Mouse (Mus musculus): ENCODE data around the gene Txnrd1.

The Txnrd1 gene

GRCm38 (mm10) chr10:82851751-82852150, 18.0 kb downstream of the Txnrd1 start:
- in situ Hi-C loops (cut with MboI; ENCODE audit: low pct_unique_long_range_greater_than_20kb in 1 of 2, low sequenced_read_pairs in 2 of 2, unreplicated experiment in 1 of 2), result no loop called here

DNA sequence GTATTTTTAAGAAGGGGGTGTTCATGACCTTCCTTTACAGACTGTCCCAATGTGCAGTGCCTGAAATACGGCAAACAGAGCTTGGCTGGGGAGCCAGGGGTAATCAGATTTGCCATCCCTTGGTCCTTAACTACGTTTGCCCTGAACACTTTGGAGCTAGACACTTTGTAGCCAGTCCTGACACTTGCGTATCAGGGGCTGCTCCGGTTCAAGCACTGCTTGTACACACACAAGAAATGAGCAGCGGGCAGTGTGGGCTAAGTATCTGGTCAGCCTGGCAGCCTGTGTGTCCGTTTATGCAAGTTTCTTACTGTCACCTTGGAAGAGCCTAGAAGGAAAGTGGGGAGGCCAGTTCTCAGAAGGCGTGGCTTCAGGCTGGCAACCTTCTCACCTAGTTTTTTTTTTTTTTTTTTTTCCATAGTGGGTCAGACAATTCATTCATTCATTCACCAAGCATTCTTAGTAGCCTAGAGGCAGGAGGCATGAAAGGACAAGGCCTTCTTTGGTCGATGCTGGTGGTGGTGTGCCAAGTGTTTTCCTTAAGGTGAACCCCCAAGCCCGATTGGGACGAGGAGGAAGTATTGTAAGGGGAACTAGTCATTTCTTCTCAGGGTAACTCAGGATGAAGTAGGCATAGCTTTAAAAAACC, 24.4 kb downstream of the Txnrd1 start:
- in situ Hi-C loops (cut with MboI; ENCODE audit: low pct_unique_long_range_greater_than_20kb in 1 of 2, low sequenced_read_pairs in 2 of 2, unreplicated experiment in 1 of 2), result loop anchor here in 1 of 2 experiments (5.0 kb wide), 1 partner anchor 46 kb away; no protein-coding TSS in a partner anchor

GRCm38 (mm10) chr10:82858691-82859532, 25.2 kb downstream of the Txnrd1 start:
- in situ Hi-C loops (cut with MboI; ENCODE audit: low pct_unique_long_range_greater_than_20kb in 1 of 2, low sequenced_read_pairs in 2 of 2, unreplicated experiment in 1 of 2), result loop anchor here in 1 of 2 experiments (5.0 kb wide), 1 partner anchor 47 kb away; no protein-coding TSS in a partner anchor

DNA sequence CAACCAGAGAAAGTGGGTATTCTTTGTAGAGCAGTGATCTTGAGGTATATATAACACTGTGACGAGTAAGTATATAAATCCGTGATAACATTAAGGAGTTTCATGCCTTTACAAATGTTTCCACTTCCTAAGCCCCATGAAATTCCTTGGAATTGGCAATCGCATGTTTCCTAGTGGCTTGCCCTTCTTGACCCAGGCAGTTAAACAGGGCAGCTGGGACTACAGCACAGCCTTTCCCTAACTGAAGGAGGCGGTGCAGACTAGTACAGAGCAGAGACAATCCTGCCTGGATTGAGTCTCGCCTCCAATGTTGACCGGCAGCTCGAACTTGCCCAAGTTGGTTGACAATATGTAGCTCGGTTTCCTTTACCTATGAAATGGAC, 25.8 kb downstream of the Txnrd1 start:
- in situ Hi-C loops (cut with MboI; ENCODE audit: low pct_unique_long_range_greater_than_20kb in 1 of 2, low sequenced_read_pairs in 2 of 2, unreplicated experiment in 1 of 2), result loop anchor here in 1 of 2 experiments (5.0 kb wide), 1 partner anchor 47 kb away; no protein-coding TSS in a partner anchor

DNA sequence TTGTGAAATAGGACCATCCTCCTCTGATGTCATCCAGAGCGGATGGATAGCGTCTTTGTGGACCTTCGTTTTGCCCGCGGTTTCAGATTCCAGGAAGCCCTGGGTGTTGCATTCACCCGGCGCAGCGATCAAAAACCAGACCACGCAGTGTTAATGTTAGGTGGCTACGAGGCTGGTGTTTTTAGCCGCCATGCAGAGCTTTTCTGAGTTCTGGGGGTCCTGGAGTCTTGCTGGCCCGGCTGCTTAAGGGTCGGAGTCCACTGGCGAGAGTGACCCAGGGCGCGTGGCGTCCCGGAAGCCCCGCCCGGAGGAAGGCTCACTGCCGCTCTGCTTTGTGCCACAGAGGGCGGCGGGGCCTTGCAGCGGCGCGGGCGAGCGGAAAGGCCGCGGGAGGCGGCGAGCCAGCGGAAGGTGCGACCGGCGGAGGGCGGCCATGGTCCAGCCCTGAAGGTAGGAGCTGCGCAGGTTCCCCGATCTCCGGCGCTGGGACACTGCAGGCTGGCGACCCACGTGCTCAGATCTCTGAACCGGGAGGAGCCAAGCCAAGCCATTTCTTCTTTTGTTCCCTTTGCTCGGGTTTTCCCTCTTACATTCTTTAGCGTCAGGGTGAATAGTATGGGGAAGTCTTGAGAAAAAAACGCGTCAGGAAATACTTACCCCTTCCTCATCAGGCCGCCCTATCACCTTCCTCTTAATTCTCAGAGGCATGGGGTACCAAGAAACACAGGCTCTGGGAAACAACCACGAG, 26.6 kb downstream of the Txnrd1 start:
- in situ Hi-C loops (cut with MboI; ENCODE audit: low pct_unique_long_range_greater_than_20kb in 1 of 2, low sequenced_read_pairs in 2 of 2, unreplicated experiment in 1 of 2), result no loop called here

GRCm38 (mm10) chr10:82860929-82861315, 27.2 kb downstream of the Txnrd1 start:
- in situ Hi-C loops (cut with MboI; ENCODE audit: low pct_unique_long_range_greater_than_20kb in 1 of 2, low sequenced_read_pairs in 2 of 2, unreplicated experiment in 1 of 2), result no loop called here

- in situ Hi-C loops (cut with MboI; ENCODE audit: low pct_unique_long_range_greater_than_20kb in 1 of 2, low sequenced_read_pairs in 2 of 2, unreplicated experiment in 1 of 2), result no loop called here
Observed at GRCm38 (mm10) chr10:82863106-82863680, 29.4 kb downstream of the Txnrd1 start.

DNA sequence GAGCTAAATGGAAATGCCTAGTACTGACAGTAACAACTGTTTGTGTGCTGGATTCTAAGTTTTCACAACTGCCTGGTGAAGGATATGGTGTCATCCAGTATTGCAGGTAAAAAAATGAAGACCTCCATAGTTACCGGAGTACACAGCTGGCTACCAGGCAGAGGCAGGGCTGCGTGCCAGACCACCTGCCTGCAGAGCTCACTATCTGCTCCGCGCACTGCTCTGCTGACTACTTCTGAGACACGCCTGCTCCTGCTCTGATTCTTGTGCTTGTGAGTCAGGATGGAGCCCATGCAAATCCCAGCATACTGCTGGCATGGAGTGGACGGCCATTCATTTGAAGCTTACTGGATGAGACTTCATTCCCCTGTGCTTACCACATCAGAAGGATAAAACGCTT, 30.1 kb downstream of the Txnrd1 start:
- in situ Hi-C loops (cut with MboI; ENCODE audit: low pct_unique_long_range_greater_than_20kb in 1 of 2, low sequenced_read_pairs in 2 of 2, unreplicated experiment in 1 of 2), result no loop called here

DNA sequence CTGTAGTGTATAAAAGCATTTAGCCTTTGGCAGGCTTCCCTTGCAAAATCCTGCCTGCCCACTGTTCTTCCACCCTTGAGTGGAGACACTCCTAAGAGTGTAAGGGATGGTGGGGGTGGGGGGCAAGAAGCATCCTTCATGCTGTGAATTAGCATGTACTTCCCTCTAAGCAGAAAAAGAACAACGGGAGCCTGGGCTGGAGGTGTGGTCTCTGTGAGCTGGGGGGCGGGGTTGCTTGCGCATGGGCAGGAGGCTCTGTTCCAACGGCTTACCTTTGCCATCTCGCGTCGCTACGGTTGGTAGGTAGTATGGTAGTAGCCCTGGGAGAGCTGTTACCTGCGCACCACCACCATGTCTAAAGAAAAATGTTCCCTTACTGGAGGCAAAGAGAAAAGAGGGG, 32.6 kb downstream of the Txnrd1 start, which contains the start of gene Eid3:
TSS of gene Eid3 (plus strand) at position 271 of the 400 bp plus-strand sequence.
- in situ Hi-C loops (cut with MboI; ENCODE audit: low pct_unique_long_range_greater_than_20kb in 1 of 2, low sequenced_read_pairs in 2 of 2, unreplicated experiment in 1 of 2), result no loop called here

GRCm38 (mm10) chr10:82866832-82867231, 33.1 kb downstream of the Txnrd1 start:
- in situ Hi-C loops (cut with MboI; ENCODE audit: low pct_unique_long_range_greater_than_20kb in 1 of 2, low sequenced_read_pairs in 2 of 2, unreplicated experiment in 1 of 2), result no loop called here

DNA sequence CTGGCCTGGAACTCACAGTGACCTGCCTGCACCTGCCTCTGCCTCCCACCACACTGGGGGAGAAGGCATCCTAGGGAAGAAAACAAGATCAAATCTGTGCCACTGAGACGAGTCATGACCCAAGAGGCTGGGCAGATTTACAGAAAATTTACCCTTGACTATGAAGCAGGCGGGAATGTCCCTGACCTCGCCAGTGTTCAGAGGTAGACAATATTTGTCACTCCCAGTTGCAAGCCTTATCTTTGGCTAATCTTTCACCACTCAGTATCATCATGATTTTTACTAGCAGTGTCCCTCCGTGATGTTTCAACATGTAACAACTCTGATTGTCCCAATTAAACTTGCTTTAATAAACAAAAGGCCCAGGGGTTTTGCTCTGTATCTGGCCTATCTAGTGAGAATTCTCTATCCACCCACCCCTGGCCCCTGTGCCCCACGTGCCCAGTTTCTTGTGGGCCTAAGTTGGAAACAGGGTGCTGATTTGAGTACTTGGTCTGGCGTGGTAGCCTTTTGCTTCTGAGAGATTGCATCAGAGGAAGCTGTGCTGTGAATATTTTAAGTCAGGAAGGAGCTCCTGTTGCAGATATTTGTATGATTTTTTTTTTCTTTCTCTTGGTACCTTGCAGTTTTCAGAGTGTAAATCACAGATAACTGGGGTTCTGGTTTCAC, 34.8 kb downstream of the Txnrd1 start:
- in situ Hi-C loops (cut with MboI; ENCODE audit: low pct_unique_long_range_greater_than_20kb in 1 of 2, low sequenced_read_pairs in 2 of 2, unreplicated experiment in 1 of 2), result no loop called here

- in situ Hi-C loops (cut with MboI; ENCODE audit: low pct_unique_long_range_greater_than_20kb in 1 of 2, low sequenced_read_pairs in 2 of 2, unreplicated experiment in 1 of 2), result no loop called here
Observed at GRCm38 (mm10) chr10:82875446-82875845, 41.7 kb downstream of the Txnrd1 start.

DNA sequence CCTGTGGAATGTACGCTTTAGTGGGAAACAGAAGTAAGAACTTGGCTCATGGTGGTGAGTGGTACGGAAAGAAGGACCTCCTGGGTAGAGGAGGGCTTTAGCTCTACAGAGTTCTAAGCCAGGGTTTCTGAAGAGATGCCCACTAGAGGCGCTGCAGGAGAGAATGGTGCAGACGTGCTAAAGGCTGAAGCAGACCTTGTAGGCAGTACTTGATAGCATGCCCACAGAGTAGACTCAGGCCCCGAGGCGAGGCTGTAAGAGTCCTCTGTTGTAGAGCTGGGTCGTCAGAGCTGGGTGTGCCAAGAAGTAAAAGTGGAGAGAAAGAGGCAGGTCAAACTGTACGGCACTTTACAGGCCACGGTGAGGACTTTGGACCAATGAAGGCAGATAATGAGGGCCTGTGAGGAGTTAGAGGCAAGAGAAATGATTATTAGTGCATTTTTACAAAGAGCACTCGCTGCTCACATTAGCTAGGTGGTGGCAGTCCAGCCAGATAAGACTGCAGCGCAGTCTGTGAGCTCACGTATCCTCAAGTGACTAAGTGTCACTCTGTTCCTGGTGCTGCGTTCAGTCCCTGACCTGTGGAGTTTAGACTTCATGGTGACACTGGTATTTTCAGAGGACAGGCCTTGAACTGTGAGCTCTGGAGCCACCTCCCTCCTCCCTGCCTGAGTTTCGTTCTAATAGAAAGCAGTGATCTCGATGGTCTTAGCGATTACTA, 42.5 kb downstream of the Txnrd1 start:
- in situ Hi-C loops (cut with MboI; ENCODE audit: low pct_unique_long_range_greater_than_20kb in 1 of 2, low sequenced_read_pairs in 2 of 2, unreplicated experiment in 1 of 2), result no loop called here

- in situ Hi-C loops (cut with MboI; ENCODE audit: low pct_unique_long_range_greater_than_20kb in 1 of 2, low sequenced_read_pairs in 2 of 2, unreplicated experiment in 1 of 2), result no loop called here
Observed at GRCm38 (mm10) chr10:82887354-82887753, 53.6 kb downstream of the Txnrd1 start.

DNA sequence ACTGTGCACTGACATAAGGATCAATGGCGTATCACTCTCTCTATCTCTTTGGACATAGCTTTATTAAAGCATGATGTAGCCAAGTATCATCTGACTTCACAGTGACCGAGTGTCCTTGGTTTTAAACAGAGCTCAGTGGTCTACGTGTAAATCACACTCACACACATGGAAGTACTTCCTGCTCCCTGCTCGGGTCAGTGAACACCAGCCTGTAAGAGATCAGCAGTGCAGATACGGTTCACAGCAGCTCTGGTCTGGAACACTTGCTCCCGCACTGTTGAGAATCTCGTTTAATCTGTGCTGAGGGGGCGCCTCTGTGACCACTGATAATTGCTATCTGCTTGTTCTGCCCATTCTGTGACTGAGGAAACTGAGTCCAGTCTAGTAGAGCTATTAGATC, 54.8 kb downstream of the Txnrd1 start:
- in situ Hi-C loops (cut with MboI; ENCODE audit: low pct_unique_long_range_greater_than_20kb in 1 of 2, low sequenced_read_pairs in 2 of 2, unreplicated experiment in 1 of 2), result no loop called here

DNA sequence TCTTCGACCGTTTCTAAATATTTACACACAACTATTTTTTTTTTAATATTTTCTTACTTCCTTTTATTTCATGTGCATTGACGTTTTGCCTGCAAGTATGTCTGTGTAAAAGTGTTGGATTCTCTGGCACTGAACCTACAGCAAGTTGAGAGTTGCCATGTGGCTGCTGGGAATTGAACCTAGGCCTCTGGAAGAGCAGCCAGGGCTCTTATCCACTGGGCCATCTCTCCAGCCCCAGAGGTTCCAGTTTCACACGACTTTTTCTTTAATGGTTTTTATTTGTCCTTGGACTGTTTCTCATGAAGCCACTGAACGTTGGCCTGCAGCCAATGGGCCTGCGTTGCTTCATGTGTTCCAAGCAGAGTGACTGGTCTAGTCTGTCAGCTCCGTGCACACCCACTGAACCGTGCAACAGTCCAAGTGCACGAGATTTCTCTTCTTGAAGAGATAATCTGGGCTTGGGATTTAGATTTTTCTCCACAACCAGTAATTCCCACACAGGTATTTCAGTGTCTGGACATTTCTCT, 55.8 kb downstream of the Txnrd1 start:
- in situ Hi-C loops (cut with MboI; ENCODE audit: low pct_unique_long_range_greater_than_20kb in 1 of 2, low sequenced_read_pairs in 2 of 2, unreplicated experiment in 1 of 2), result no loop called here

DNA sequence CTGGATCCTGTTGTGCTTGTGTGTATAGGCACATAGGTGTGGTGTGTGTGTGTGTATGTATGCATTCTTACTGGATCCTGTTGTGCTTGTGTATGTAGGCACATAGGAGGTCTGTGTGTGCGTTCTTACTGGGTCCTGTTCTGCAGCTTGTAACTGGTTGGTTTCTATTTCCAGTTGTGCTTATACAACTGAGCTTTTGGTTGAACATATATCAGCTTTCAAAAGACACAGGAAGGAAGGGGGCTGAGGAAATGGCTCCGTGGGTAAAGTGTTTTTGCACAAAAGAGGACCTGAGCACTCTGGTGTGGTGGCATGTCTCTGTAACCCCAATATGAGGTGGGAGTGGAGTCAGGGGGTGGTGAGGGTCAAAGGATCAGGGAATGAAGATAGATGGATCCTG, 57.2 kb downstream of the Txnrd1 start:
- in situ Hi-C loops (cut with MboI; ENCODE audit: low pct_unique_long_range_greater_than_20kb in 1 of 2, low sequenced_read_pairs in 2 of 2, unreplicated experiment in 1 of 2), result loop anchor here in 1 of 2 experiments (10.0 kb wide), 1 partner anchor 76 kb away; no protein-coding TSS in a partner anchor
